Mouse (Mus musculus) liver, embryonic 14.5 days (tissue): ENCODE results near the gene Relch. TPM values are rescaled to one million over a fixed set of nuclear protein-coding genes. Genes with fewer than 3 reads are reported as not detected.

ENCODE experiments used
- ATAC-seq: fragments of 200-750 bp; cut with Nextera tagmentation; 2 replicates; pipeline ENCODE4 v1.8.0; 2017; ENCODE audit warnings: moderate number of reproducible peaks, mild to moderate bottlenecking, moderate library complexity; ENCODE audit not compliant: insufficient read depth
- DNase-seq, 3 experiments: peaks; one replicate each; pipeline ENCODE4 v3.0.0-alpha.2; 2012 to 2013; ENCODE audit warnings: low read depth in 3 of 3, low spot score in 3 of 3
- H3K27ac ChIP-seq: fragments of 300-500 bp; sonication (generic); 2 replicates; pipeline ENCODE4 v1.5.1; 2014; ENCODE audit warnings: moderate library complexity, mild to moderate bottlenecking, control low read depth, inconsistent platforms
- H3K27me3 ChIP-seq: fragments of 300-500 bp; sonication (generic); 2 replicates; pipeline ENCODE4 v1.6.1; 2014; ENCODE audit warnings: mild to moderate bottlenecking, low read length, moderate library complexity; ENCODE audit not compliant: control insufficient read depth, insufficient read depth
- H3K36me3 ChIP-seq: fragments of 300-500 bp; sonication (generic); replicated peaks from 2 replicates; pipeline ENCODE4 v1.6.1; 2014; ENCODE audit warnings: low read depth; ENCODE audit not compliant: control insufficient read depth, insufficient read depth
- H3K4me1 ChIP-seq, 2 experiments: fragments of 200-500 bp in 1 of 2; fragments of 300-500 bp in 1 of 2; sonication (generic) in 1 of 2; replicated peaks; 2 replicates each; pipeline ENCODE4 v1.6.1; 2012 to 2014; ENCODE audit warnings: antibody characterized with exemption in 1 of 2, inconsistent platforms in 1 of 2, low read length in 1 of 2; ENCODE audit not compliant: control insufficient read depth in 2 of 2, insufficient read depth in 2 of 2
- H3K4me2 ChIP-seq: fragments of 300-500 bp; sonication (generic); 2 replicates; pipeline ENCODE4 v1.6.1; 2014; ENCODE audit warnings: low read depth, mild to moderate bottlenecking, control low read depth, moderate library complexity
- H3K4me3 ChIP-seq, 2 experiments: fragments of 200-500 bp in 1 of 2; fragments of 300-500 bp in 1 of 2; sonication (generic) in 1 of 2; 2 replicates each; pipeline ENCODE4 v1.5.1; 2012 to 2014; ENCODE audit warnings: low read depth in 2 of 2, low read length in 2 of 2, mild to moderate bottlenecking in 2 of 2, control low read depth in 1 of 2, inconsistent platforms in 1 of 2, moderate library complexity in 1 of 2; ENCODE audit not compliant: insufficient read depth in 1 of 2
- H3K9ac ChIP-seq: fragments of 300-500 bp; sonication (generic); replicated peaks from 2 replicates; pipeline ENCODE4 v1.6.1; 2014; ENCODE audit warnings: mild to moderate bottlenecking, control low read depth, moderate library complexity
- H3K9me3 ChIP-seq: fragments of 300-500 bp; sonication (generic); 2 replicates; pipeline ENCODE4 v1.6.1; 2016; ENCODE audit warnings: low read length, mixed read lengths; ENCODE audit not compliant: control insufficient read depth
- CTCF ChIP-seq: IDR thresholded peaks from 2 replicates; pipeline ENCODE4 v1.5.1; 2016; ENCODE audit warnings: antibody characterized with exemption, low read depth, control low read depth
- EP300 ChIP-seq: IDR thresholded peaks from 2 replicates; pipeline ENCODE4 v1.6.1; 2016; ENCODE audit warnings: antibody characterized with exemption, low read depth
- WGBS: fragments of 180-500 bp; shearing (Covaris S2); extraction: QIAGEN DNeasy Blood & Tissue Kit; methylation state at CpG from one replicate; pipeline ENCODE4 v1.1.7; 2014; ENCODE audit not compliant: insufficient replicate concordance; 5-methylcytosine and 5-hydroxymethylcytosine counted together
- polyA plus RNA-seq, 2 experiments: library from polyadenylated mRNA; depleted of rRNA in 1 of 2; stranded (reverse) in 1 of 2; unstranded in 1 of 2; fragments of >200 nt; fragmentation: Nextera tagmentation in 1 of 2; extraction: Ambion mirVana in 1 of 2; gene quantifications; 2 replicates each; pipeline versions ENCODE4 v1.2.1 to v1.2.3; 2012 to 2014

Gene Relch
- polyA plus RNA-seq, 2 experiments = 7.2 to 9.0 TPM

GRCm38 (mm10) chr1:105660015-105660414, 3.6 kb upstream of the Relch start:
- no peaks in the 10 kb centered on the region for H3K27me3 ChIP-seq
- DNase-seq = peak; percentile 33 to 61 (median 54)
- TF ChIP-seq EP300 (no peak), CTCF (peak; percentile 67)
- H3K4me3 ChIP-seq = no peak overlapping the region
- peaks cover 5% of the 10 kb centered on the region; the same call in 1 of the 2 replicates for H3K36me3 ChIP-seq
- H3K9ac ChIP-seq = no peak overlapping the region
- H3K27ac ChIP-seq = no peak overlapping the region
- 23% methylated on average over 3 of the region's 3 CpGs for WGBS
- no peak overlapping the region for H3K4me2 ChIP-seq
- peaks cover 2 to 3% of the 10 kb centered on the region in 2 experiments; a peak in 1 of 4 replicates for H3K4me1 ChIP-seq
- ATAC-seq = no peak
- no peaks in the 10 kb centered on the region for H3K9me3 ChIP-seq

GRCm38 (mm10) chr1:105662820-105663170, 866 bp upstream of the Relch start:
- TF ChIP-seq CTCF = no peak
- TF ChIP-seq EP300 = no peak
- no peak for ATAC-seq
- peak in 1 of 3 experiments; percentile 7 for DNase-seq

GRCm38 (mm10) chr1:105663962-105664812, 526 bp downstream of the Relch start:
- Histone ChIP-seq H3K4me1 (peaks cover 3 to 5% of the 10 kb centered on the region in 2 experiments; a peak in 1 of 4 replicates), H3K27me3 (no peaks in the 10 kb centered on the region), H3K4me2 (peak overlapping the region; percentile 80), H3K27ac (peak overlapping the region; percentile 19), H3K9me3 (no peaks in the 10 kb centered on the region), H3K4me3 (peak overlapping the region; percentile 88 to 92), H3K36me3 (no peaks in the 10 kb centered on the region), H3K9ac (peak overlapping the region; percentile 82)
- DNase-seq (peak in 2 of 3 experiments; percentile 2 to 15), ATAC-seq (peak; percentile 12)
- WGBS = under 1% methylated on average over 68 of the region's 68 CpGs
- TF ChIP-seq EP300 (no peak; the same call in 1 of the 2 replicates), CTCF (no peak)

More at GRCm38 (mm10) chr1:105662820-105663170, 866 bp upstream of the Relch start:
- peaks cover 3 to 5% of the 10 kb centered on the region in 2 experiments; a peak in 1 of 4 replicates for H3K4me1 ChIP-seq
- peak overlapping the region; percentile 76 for H3K4me2 ChIP-seq
- peak overlapping the region; percentile 60 for H3K9ac ChIP-seq
- no peaks in the 10 kb centered on the region for H3K27me3 ChIP-seq
- no peaks in the 10 kb centered on the region for H3K36me3 ChIP-seq
- H3K9me3 ChIP-seq = no peaks in the 10 kb centered on the region
- WGBS = 4% methylated on average over 6 of the region's 6 CpGs
- peak overlapping the region; percentile 41 for H3K27ac ChIP-seq
- H3K4me3 ChIP-seq = peak overlapping the region; percentile 85 to 92

- H3K9me3 ChIP-seq = no peaks in the 10 kb centered on the region
- DNase-seq (no peak), ATAC-seq (no peak)
- no peak overlapping the region for H3K27ac ChIP-seq
- no peak overlapping the region for H3K9ac ChIP-seq
- H3K27me3 ChIP-seq = no peaks in the 10 kb centered on the region
- no peak overlapping the region for H3K4me3 ChIP-seq
- H3K36me3 ChIP-seq = no peaks in the 10 kb centered on the region
- H3K4me2 ChIP-seq = no peak overlapping the region
- H3K4me1 ChIP-seq = peaks cover 0 to 2% of the 10 kb centered on the region in 2 experiments; a peak in 1 of 4 replicates
- TF ChIP-seq EP300 (no peak), CTCF (no peak)
Measured at GRCm38 (mm10) chr1:105669700-105670099, 6.0 kb downstream of the Relch start.

- no peaks in the 10 kb centered on the region for H3K27me3 ChIP-seq
- WGBS = 74% methylated on average over 2 of the region's 2 CpGs
- ATAC-seq = no peak
- no peaks in the 10 kb centered on the region for H3K4me1 ChIP-seq
- DNase-seq = no peak
- H3K36me3 ChIP-seq = no peaks in the 10 kb centered on the region; the same call in 1 of the 2 replicates
- H3K9me3 ChIP-seq = no peaks in the 10 kb centered on the region
- no peak overlapping the region for H3K9ac ChIP-seq
- no peak overlapping the region for H3K4me2 ChIP-seq
- H3K27ac ChIP-seq = no peak overlapping the region
- no peak for TF ChIP-seq CTCF
- TF ChIP-seq EP300 = no peak
- no peak overlapping the region for H3K4me3 ChIP-seq
Measured at GRCm38 (mm10) chr1:105674763-105675162, 11.1 kb downstream of the Relch start.
